Mouse (Mus musculus) erythroblast, embryonic 14.5 days (primary cell): Measurements from ENCODE around the gene Zfp750.

ENCODE experiments used
- GATA1 ChIP-seq: IDR thresholded peaks from 2 replicates; pipeline ENCODE4 v1.6.1; 2012; ENCODE audit warnings: low read length, inconsistent platforms, mixed read lengths
- TAL1 ChIP-seq: IDR thresholded peaks from 3 replicates; pipeline ENCODE4 v1.6.1; 2012; ENCODE audit warnings: low read length, inconsistent platforms, mixed read lengths

DNA sequence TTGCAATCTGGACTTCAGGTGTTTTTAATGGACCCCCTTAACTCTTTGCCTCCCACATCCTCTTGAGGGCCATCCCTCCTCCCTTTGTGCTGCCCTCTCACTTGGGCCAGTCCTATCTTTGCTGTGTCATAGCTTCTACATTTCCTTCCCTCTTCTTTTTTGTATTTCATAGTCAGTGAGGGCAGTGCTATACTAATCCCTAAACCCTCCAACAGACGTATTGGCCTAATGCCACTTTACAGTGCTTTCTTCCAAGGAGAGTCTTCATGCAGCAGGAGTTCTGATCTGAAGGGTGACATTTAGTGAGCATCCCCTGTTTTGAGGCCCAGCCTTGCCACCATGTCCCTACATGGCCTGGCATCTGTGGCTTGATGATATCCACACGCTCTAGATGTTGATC is 1.6 kb upstream of the Zfp750 start:
- TF ChIP-seq GATA1 (no peak), TAL1 (no peak)
